Comparison of ENCODE assay signal across 27 mouse cellular contexts in genomic region chrX:11360823-11361222, GRCm38 (mm10). TPM values are rescaled to one million over a fixed set of nuclear protein-coding genes. Genes with fewer than 3 reads are reported as not detected.
"Had no signal": no experiment of that assay in that cellular context is flagged by ENCODE, and none has a peak within 500 bp of the region (broad histone marks: within the 10 kb centered on the region; RNA-seq: fewer than 3 reads in every experiment).

No protein-coding gene starts in this region.

- H3K27ac ChIP-seq: lung, embryonic 15.5 days; macrophage; midbrain, embryonic 13.5 days; midbrain, embryonic 15.5 days; neural tube, embryonic 13.5 days; neural tube, embryonic 15.5 days had no signal

- H3K4me3 ChIP-seq: lung, embryonic 15.5 days; midbrain, embryonic 13.5 days; midbrain, embryonic 15.5 days; myocyte; neural tube, embryonic 13.5 days; neural tube, embryonic 15.5 days had no signal

- H3K4me2 ChIP-seq: lung, embryonic 15.5 days; midbrain, embryonic 11.5 days; midbrain, embryonic 13.5 days; midbrain, embryonic 15.5 days; neural tube, embryonic 13.5 days; neural tube, embryonic 15.5 days had no signal

- DNase-seq: lung, adult 2 months; lung, postnatal 14 days; lung, postnatal 36 days; retina, postnatal 1 day; right cerebral cortex, postnatal 25 days; right cerebral cortex, postnatal 4 days; spleen, adult 18-20 months; thymus, adult 18-20 months; thymus, postnatal 25 days; thymus, postnatal 4 days had no signal

- ATAC-seq: liver, postnatal 0 days; lung, postnatal 0 days; midbrain, embryonic 13.5 days; midbrain, embryonic 15.5 days had no signal

- H3K4me1 ChIP-seq: lung, embryonic 15.5 days; midbrain, embryonic 15.5 days; neural tube, embryonic 15.5 days had no signal

- H3K9ac ChIP-seq: liver, postnatal 0 days; lung, embryonic 15.5 days; midbrain, embryonic 13.5 days; midbrain, embryonic 15.5 days; neural tube, embryonic 13.5 days; neural tube, embryonic 15.5 days had no signal

- H3K9me3 ChIP-seq: lung, embryonic 15.5 days; megakaryocyte, embryonic 14.5 days; midbrain, embryonic 13.5 days; midbrain, embryonic 15.5 days; neural tube, embryonic 13.5 days; neural tube, embryonic 15.5 days had no signal

- H3K36me3 ChIP-seq: lung, embryonic 15.5 days; midbrain, embryonic 13.5 days; midbrain, embryonic 15.5 days; neural tube, embryonic 13.5 days; neural tube, embryonic 15.5 days had no signal

RNA-seq across cellular contexts. Expression of gene H2al1j, which starts 33.2 kb away (rescaled TPM):
- total RNA-seq: midbrain, postnatal 0 days had no signal
- polyA plus RNA-seq: liver, postnatal 0 days; lung, adult 2 months; lung, embryonic 15.5 days; lung, postnatal 0 days; macrophage; midbrain, embryonic 11.5 days; midbrain, embryonic 13.5 days; midbrain, embryonic 15.5 days; midbrain, postnatal 0 days; myocyte; neural tube, embryonic 11.5 days; neural tube, embryonic 13.5 days; neural tube, embryonic 15.5 days; small intestine, adult 2 months; stomach, embryonic 14.5 days; stomach, embryonic 16.5 days; urinary bladder, adult 2 months had no signal

RNA-seq across cellular contexts. Expression of gene H2al1i, which starts 36.4 kb away (rescaled TPM):
- total RNA-seq: midbrain, postnatal 0 days had no signal
- polyA plus RNA-seq: liver, postnatal 0 days; lung, adult 2 months; lung, embryonic 15.5 days; lung, postnatal 0 days; macrophage; midbrain, embryonic 11.5 days; midbrain, embryonic 13.5 days; midbrain, embryonic 15.5 days; midbrain, postnatal 0 days; myocyte; neural tube, embryonic 11.5 days; neural tube, embryonic 13.5 days; neural tube, embryonic 15.5 days; small intestine, adult 2 months; stomach, embryonic 14.5 days; stomach, embryonic 16.5 days; urinary bladder, adult 2 months had no signal

RNA-seq across cellular contexts. Expression of gene H2al1h, which starts 39.5 kb away (rescaled TPM):
- total RNA-seq: midbrain, postnatal 0 days had no signal
- polyA plus RNA-seq: liver, postnatal 0 days; lung, adult 2 months; lung, embryonic 15.5 days; lung, postnatal 0 days; macrophage; midbrain, embryonic 11.5 days; midbrain, embryonic 13.5 days; midbrain, embryonic 15.5 days; midbrain, postnatal 0 days; myocyte; neural tube, embryonic 11.5 days; neural tube, embryonic 13.5 days; neural tube, embryonic 15.5 days; small intestine, adult 2 months; stomach, embryonic 14.5 days; stomach, embryonic 16.5 days; urinary bladder, adult 2 months had no signal

RNA-seq across cellular contexts. Expression of gene H2al1g, which starts 42.8 kb away (rescaled TPM):
- total RNA-seq: midbrain, postnatal 0 days had no signal
- polyA plus RNA-seq: liver, postnatal 0 days; lung, adult 2 months; lung, embryonic 15.5 days; lung, postnatal 0 days; macrophage; midbrain, embryonic 11.5 days; midbrain, embryonic 13.5 days; midbrain, embryonic 15.5 days; midbrain, postnatal 0 days; myocyte; neural tube, embryonic 11.5 days; neural tube, embryonic 13.5 days; neural tube, embryonic 15.5 days; small intestine, adult 2 months; stomach, embryonic 14.5 days; stomach, embryonic 16.5 days; urinary bladder, adult 2 months had no signal

RNA-seq across cellular contexts. Expression of gene H2al1f, which starts 45.9 kb away (rescaled TPM):
- total RNA-seq: midbrain, postnatal 0 days had no signal
- polyA plus RNA-seq: liver, postnatal 0 days; lung, adult 2 months; lung, embryonic 15.5 days; lung, postnatal 0 days; macrophage; midbrain, embryonic 11.5 days; midbrain, embryonic 13.5 days; midbrain, embryonic 15.5 days; midbrain, postnatal 0 days; myocyte; neural tube, embryonic 11.5 days; neural tube, embryonic 13.5 days; neural tube, embryonic 15.5 days; small intestine, adult 2 months; stomach, embryonic 14.5 days; stomach, embryonic 16.5 days; urinary bladder, adult 2 months had no signal
